Mouse (Mus musculus) stomach, embryonic 14.5 days (tissue): ENCODE data around the gene Sh2b2. TPM values are rescaled to one million over a fixed set of nuclear protein-coding genes. Genes with fewer than 3 reads are reported as not detected.
A peak's percentile ranks its signal among the peaks of the same experiment; 100 is the strongest.

ENCODE experiments used
- ATAC-seq: fragments of 200-750 bp; cut with Nextera tagmentation; 2 replicates; pipeline ENCODE4 v1.8.0; 2017; ENCODE audit warnings: low read depth, moderate TSS enrichment; ENCODE audit not compliant: insufficient number of reproducible peaks, insufficient read depth, low FRiP score
- H3K27ac ChIP-seq: fragments of 300-500 bp; sonication (generic); 2 replicates; pipeline ENCODE4 v1.5.1; 2014; ENCODE audit warnings: mild to moderate bottlenecking, low read length, moderate library complexity, mixed read lengths
- H3K27me3 ChIP-seq: fragments of 300-500 bp; sonication (generic); 2 replicates; pipeline ENCODE4 v1.6.1; 2014; ENCODE audit warnings: low read length, control low read depth, mixed read lengths; ENCODE audit not compliant: control insufficient read depth, insufficient read depth
- H3K36me3 ChIP-seq: fragments of 300-500 bp; sonication (generic); 2 replicates; pipeline ENCODE4 v1.6.1; 2014; ENCODE audit warnings: mild to moderate bottlenecking, control low read depth, low read length, moderate library complexity, mixed read lengths; ENCODE audit not compliant: control insufficient read depth, insufficient read depth
- H3K4me1 ChIP-seq: fragments of 300-500 bp; sonication (generic); 2 replicates; pipeline ENCODE4 v1.6.1; 2014; ENCODE audit warnings: low read length, control low read depth, mixed read lengths; ENCODE audit not compliant: control insufficient read depth, insufficient read depth
- H3K4me2 ChIP-seq: fragments of 300-500 bp; sonication (generic); replicated peaks from 2 replicates; pipeline ENCODE4 v1.6.1; 2014; ENCODE audit warnings: low read depth, low read length, control low read depth
- H3K4me3 ChIP-seq: fragments of 300-500 bp; sonication (generic); 2 replicates; pipeline ENCODE4 v1.5.1; 2014; ENCODE audit warnings: low read depth, low read length, control low read depth
- H3K9ac ChIP-seq: fragments of 300-500 bp; sonication (generic); replicated peaks from 2 replicates; pipeline ENCODE4 v1.6.1; 2014; ENCODE audit warnings: low read depth, mild to moderate bottlenecking, control low read depth, low read length, moderate library complexity, mixed read lengths
- H3K9me3 ChIP-seq: fragments of 300-500 bp; sonication (generic); 2 replicates; pipeline ENCODE4 v1.6.1; 2016; ENCODE audit warnings: low read depth, low read length, control low read depth; ENCODE audit not compliant: control insufficient read depth
- WGBS: fragments of 180-500 bp; shearing (Covaris S2); extraction: QIAGEN DNeasy Blood & Tissue Kit; methylation state at CpG from one replicate; pipeline ENCODE4 v1.1.7; 2014; 5-methylcytosine and 5-hydroxymethylcytosine counted together
- polyA plus RNA-seq: library from polyadenylated mRNA; unstranded; fragments of >200 nt; fragmentation: Nextera tagmentation; extraction: Ambion mirVana; gene quantifications from 2 replicates; pipeline ENCODE4 v1.2.1, GENCODE M21; 2014

The Sh2b2 gene
- polyA plus RNA-seq, 1 experiment from 2014 or later = 3.3 TPM

DNA sequence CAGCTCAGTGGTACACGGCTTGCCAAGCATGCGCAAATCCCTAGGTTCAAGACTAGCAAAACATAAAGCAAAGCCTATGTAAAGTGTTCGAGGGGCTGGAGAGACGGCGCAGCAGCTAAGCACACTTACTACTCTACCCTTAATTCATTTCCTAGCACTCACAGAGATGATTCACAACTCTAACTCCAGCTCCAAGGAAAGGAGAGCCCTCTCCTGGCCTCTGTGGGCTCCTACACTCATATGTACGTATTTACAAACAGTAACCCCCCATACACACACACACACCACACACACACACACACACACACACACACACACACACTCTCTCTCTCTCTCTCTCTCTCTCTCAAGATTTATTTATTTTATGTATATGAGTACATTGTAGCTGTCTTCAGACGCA, 62.6 kb downstream of the Sh2b2 start:
- Histone ChIP-seq H3K4me3 (no peak overlapping the region), H3K27ac (no peak overlapping the region)
- 90% methylated on average over 7 of the region's 7 CpGs for WGBS

DNA sequence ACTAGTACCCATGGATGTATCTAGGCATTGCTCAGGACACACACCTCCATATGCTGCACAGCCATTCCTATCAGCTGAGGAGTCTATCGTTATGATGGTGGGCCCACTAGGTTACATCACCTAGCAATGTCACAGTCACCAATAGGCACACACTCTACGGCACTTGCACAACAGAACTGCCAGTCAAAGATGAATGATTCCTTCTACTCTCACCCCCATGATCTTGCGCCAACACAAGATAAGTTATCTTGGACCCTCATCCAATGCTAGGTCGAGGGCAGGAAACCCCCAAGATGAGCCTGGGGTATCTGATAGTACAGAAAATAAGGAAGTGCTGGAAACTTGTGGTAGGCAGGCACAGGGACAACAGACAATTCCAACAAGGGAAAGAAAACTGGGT, 63.5 kb downstream of the Sh2b2 start:
- Histone ChIP-seq H3K4me1 (no peaks in the 10 kb centered on the region), H3K27ac (no peak overlapping the region), H3K4me2 (no peak overlapping the region), H3K36me3 (peaks cover 53% of the 10 kb centered on the region), H3K9me3 (no peaks in the 10 kb centered on the region), H3K9ac (no peak overlapping the region), H3K4me3 (no peak overlapping the region), H3K27me3 (no peaks in the 10 kb centered on the region)
- 88% methylated on average over 4 of the region's 4 CpGs for whole genome bisulfite sequencing
- no peak for ATAC-seq

More for the DNA sequence above, 62.6 kb downstream of the Sh2b2 start:
- Histone ChIP-seq H3K4me1 (no peaks in the 10 kb centered on the region), H3K9ac (no peak overlapping the region), H3K27me3 (no peaks in the 10 kb centered on the region), H3K9me3 (no peaks in the 10 kb centered on the region), H3K4me2 (no peak overlapping the region), H3K36me3 (peaks cover 55% of the 10 kb centered on the region)
- ATAC-seq = no peak

DNA sequence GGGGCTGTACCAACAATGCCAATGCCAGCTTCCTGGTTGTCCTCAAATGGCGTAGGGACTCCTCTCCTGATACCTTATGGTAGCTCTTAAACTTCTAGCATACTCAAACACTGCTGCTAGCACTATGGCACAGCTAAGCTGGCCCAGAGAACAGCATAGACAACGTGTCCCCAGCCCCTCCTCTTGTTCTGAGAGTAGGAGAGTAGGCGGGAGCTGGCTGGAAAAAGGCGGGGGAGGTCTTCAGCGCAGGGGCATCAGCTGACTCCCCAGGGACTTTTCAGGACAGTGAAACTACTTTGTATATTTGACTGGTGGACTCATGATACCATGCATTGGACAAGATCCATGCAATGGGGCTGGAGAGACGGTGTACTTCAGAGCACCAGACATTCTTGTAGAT, 64.3 kb downstream of the Sh2b2 start:
- H3K9me3 ChIP-seq = no peaks in the 10 kb centered on the region
- no peak overlapping the region for H3K4me3 ChIP-seq
- H3K4me1 ChIP-seq = no peaks in the 10 kb centered on the region
- 87% methylated on average over 6 of the region's 6 CpGs for WGBS
- no peak overlapping the region for H3K9ac ChIP-seq
- H3K27ac ChIP-seq = no peak overlapping the region
- H3K27me3 ChIP-seq = no peaks in the 10 kb centered on the region
- peaks cover 48% of the 10 kb centered on the region for H3K36me3 ChIP-seq
- no peak for ATAC-seq
- no peak overlapping the region for H3K4me2 ChIP-seq

DNA sequence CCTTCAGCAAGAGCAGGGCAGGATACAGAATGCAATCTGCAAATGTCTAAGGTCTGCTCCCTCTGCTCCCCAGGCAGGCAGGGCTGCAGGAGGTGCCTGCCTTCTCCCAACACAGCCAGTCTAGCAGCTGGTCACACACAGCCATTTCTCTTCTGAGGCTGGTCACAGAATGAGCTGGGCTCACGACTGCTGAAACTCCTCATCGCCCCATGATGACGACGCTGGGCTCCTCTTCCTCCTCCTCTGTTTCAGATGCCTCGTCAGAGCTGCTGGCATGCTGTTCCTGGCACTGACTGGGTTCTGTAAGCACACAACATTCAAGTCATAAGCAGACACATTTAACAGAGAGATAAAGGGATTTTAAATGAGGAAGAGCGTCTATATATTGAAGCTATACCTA, 65.2 kb downstream of the Sh2b2 start:
- H3K27me3 ChIP-seq = no peaks in the 10 kb centered on the region
- H3K27ac ChIP-seq = no peak overlapping the region
- no peaks in the 10 kb centered on the region for H3K9me3 ChIP-seq
- ATAC-seq = no peak
- peaks cover 44% of the 10 kb centered on the region for H3K36me3 ChIP-seq
- H3K4me3 ChIP-seq = no peak overlapping the region
- no peaks in the 10 kb centered on the region for H3K4me1 ChIP-seq
- H3K4me2 ChIP-seq = no peak overlapping the region
- no peak overlapping the region for H3K9ac ChIP-seq
- 90% methylated on average over 6 of the region's 6 CpGs for WGBS

DNA sequence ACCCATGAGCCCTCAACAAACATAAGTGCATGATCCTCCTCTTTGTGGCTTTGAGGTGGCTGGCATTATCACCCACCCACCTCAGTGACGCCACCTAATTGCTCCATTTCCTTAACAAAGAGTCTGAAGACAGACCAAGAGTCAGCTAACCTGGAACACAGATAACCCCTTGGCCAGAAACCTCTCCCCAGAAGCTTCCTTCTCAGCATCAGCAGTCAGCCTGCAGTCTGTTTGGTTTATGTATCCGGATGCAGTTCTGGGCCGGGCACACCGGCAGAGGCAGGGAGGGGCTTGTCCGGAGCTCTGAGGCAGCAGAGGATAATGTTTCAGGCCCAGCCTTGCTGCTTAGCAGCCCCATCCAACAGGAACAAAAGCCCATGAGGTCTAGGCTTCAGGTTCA, 66.8 kb downstream of the Sh2b2 start:
- no peak overlapping the region for H3K27ac ChIP-seq
- no peak overlapping the region for H3K4me3 ChIP-seq
- no peaks in the 10 kb centered on the region for H3K4me1 ChIP-seq
- 73% methylated on average over 5 of the region's 5 CpGs for WGBS
- ATAC-seq = no peak
- no peak overlapping the region for H3K4me2 ChIP-seq
- no peaks in the 10 kb centered on the region for H3K9me3 ChIP-seq
- no peak overlapping the region for H3K9ac ChIP-seq
- H3K27me3 ChIP-seq = no peaks in the 10 kb centered on the region
- peaks cover 37% of the 10 kb centered on the region for H3K36me3 ChIP-seq

DNA sequence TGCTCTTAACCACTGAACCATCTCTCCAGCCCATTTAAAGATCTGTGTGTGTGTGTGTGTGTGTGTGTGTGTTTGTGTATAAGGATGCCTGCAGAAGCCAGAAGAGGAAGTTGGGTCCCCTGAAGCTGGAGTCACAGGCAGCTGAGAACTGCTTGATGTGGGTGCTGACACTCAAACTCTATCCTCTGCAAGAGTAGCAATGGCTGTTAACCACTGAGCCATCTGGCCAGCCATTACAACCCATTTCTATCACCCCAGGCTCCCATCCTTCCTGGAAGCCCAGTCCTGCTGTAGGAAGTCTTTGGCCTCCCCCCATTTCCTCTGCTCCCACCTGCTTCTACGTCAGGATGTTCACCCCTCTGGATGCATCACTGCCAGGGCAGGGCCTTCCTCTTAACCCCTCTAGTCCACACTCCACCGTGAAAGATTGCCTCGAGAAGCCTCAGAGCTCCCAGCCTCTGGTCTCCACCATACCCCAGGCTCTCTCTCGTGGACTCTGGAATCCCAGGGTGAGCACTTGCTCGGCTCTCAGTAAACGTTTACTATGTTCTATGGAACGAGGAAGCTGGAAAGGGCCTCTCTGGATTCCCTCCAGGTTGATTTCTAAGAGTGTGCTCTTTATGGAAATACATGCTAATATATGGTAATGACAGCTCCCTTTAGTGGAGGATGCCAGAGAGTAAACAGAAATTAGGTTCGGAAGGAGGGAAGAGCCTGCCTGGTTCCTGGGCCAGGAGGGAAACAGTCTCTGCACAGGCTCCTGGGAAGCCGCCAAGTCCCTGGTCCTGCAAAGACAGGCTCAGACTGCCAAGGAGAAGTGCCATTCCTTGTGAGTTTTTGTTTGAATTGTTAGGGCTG, 72.5 kb downstream of the Sh2b2 start:
- Histone ChIP-seq H3K27ac (no peak overlapping the region), H3K9me3 (no peaks in the 10 kb centered on the region), H3K36me3 (peaks cover 8% of the 10 kb centered on the region), H3K4me2 (no peak overlapping the region), H3K4me1 (0 out of 2 replicates have a peak, but pooled peaks cover 5% of the 10 kb centered on the region), H3K27me3 (no peaks in the 10 kb centered on the region), H3K9ac (0 out of 2 replicates have a peak overlapping the region, but pooled peaks have one; percentile 6), H3K4me3 (no peak overlapping the region)
- WGBS = 33% methylated on average over 9 of the region's 9 CpGs
- no peak for ATAC-seq

DNA sequence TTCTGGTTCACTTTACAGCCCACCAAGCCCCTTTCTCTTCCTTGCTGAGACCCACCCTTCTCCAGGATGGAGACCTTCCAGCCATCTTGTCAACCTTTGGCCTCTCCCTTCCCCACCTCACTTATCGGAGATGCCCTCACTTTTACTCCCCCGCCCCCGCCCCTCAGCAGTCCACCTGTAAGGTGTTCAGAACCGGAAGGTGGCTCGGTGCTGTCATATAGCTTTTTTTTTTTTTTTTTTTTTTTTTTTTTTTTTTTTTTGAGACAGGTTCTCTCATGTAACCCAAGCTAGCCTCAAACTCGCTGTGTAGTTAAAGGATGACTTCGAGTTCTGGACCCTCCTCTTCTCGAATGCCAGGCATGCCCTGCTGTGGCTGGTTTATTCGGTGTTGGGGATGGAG, 73.4 kb downstream of the Sh2b2 start:
- no peak for ATAC-seq
- Histone ChIP-seq H3K4me2 (no peak overlapping the region), H3K27me3 (no peaks in the 10 kb centered on the region), H3K27ac (no peak overlapping the region), H3K9ac (no peak overlapping the region), H3K9me3 (0 out of 2 replicates have a peak, but pooled peaks cover 3% of the 10 kb centered on the region), H3K4me1 (0 out of 2 replicates have a peak, but pooled peaks cover 5% of the 10 kb centered on the region), H3K4me3 (no peak overlapping the region), H3K36me3 (peaks cover 1% of the 10 kb centered on the region; the same call in 1 of the 2 replicates)
- 74% methylated on average over 9 of the region's 9 CpGs for WGBS

DNA sequence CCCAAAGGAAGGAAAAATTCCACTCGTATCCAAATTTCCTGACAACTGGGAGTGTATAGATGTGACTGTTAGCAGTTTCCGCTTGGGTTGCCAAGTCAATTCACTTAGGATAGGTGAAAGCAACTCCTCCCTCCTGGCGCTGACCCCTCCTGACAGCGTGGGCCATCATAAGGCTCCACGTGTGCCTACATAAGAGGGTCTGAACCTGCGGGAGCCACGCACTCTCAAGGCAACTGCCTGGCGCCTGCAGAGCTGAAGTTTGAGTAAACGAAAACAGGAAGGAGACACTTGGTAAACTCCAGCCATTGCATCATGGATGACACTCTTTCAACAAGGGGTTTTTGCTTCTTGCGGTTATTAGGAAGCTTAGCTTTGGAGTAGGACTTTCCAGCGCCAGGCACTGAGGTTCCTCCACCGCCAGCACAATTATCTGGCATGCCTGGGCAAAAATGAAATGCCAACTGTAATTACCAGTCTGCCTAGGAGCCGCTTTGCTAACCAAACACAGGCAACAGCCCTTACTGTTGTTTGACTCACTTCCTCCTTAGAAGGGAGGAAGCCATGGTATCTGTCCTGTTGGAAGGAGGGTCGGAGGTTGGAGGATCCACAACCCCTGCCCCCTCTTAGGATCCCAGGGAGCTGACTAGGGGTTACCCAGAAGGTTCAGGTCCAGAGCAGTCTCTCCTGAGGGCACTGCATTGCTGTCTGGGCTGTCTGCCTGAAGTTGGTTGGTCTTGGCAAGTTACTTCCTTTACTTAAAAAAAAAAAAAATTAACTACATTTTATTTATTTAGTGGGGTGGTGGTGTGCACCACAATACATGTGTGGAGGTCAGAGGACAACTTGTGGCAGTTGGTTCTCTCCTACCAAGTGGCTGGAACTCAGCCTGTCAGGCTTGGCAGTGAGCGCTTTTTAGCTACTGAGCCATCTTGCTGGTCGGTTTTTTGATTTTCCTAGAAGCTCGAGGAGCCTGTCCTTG, 74.7 kb downstream of the Sh2b2 start:
- Histone ChIP-seq H3K9me3 (0 out of 2 replicates have a peak, but pooled peaks cover 3% of the 10 kb centered on the region), H3K4me2 (peak overlapping the region; percentile 98), H3K27ac (no peak overlapping the region), H3K4me1 (0 out of 2 replicates have a peak, but pooled peaks cover 5% of the 10 kb centered on the region), H3K4me3 (peak overlapping the region; percentile 59), H3K36me3 (no peaks in the 10 kb centered on the region), H3K27me3 (no peaks in the 10 kb centered on the region), H3K9ac (no peak overlapping the region)
- ATAC-seq = 0 out of 2 replicates have a peak, but pooled peaks have one; percentile 4
- 34% methylated on average over 17 of the region's 17 CpGs for WGBS
